Mouse (Mus musculus): ENCODE measurements around the gene Ranbp9. TPM values are rescaled to one million over a fixed set of nuclear protein-coding genes. Genes with fewer than 3 reads are reported as not detected.
A peak's percentile ranks its signal among the peaks of the same experiment; 100 is the strongest.
"Not testable (repeated sequence)": the region's sequence is repeated elsewhere in the genome, so short reads cannot be mapped to it uniquely, and the experiment has no call there.

The Ranbp9 gene
- polyA plus RNA-seq, 1 experiment from 2014 or later = 14.2 TPM

GRCm38 (mm10) chr13:43471861-43472260, 9.2 kb downstream of the Ranbp9 start:
- H3K36me3 ChIP-seq; H3K9ac ChIP-seq; H3K27ac ChIP-seq (replicated peaks); H3K9me3 ChIP-seq; ATAC-seq (ENCODE audit: low read depth); H3K4me3 ChIP-seq; H3K27me3 ChIP-seq; H3K4me2 ChIP-seq: not testable (repeated sequence)
- peaks cover 30% of the 10 kb centered on the region for H3K4me1 ChIP-seq (replicated peaks)
- WGBS = 95% methylated on average over 1 of the region's 1 CpGs

DNA sequence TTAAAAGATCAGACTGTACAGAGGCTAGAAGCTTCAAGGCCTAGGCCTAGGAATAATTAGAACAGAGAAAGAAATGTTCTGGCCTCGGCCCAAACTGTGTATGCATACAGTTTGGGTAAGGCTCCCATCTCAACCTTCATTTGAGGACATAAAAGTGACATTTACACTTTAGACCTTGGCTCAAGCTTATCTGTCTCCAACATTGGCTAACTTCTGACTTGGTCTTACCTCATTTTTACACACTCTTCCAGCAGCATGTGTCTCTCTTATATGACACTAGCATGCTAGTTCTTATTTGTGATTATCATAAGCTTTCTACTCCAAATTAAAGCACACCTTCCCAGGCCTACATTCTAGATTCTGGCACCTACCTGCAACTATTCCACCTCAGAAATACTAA, 11.5 kb downstream of the Ranbp9 start:
- H3K4me1 ChIP-seq (replicated peaks) = peaks cover 17% of the 10 kb centered on the region; the same call in 1 of the 2 replicates
- H3K4me3 ChIP-seq = no peak overlapping the region
- H3K9me3 ChIP-seq = no peaks in the 10 kb centered on the region
- 87% methylated on average over 1 of the region's 1 CpGs for WGBS
- H3K9ac ChIP-seq = no peak overlapping the region
- H3K27ac ChIP-seq (replicated peaks) = no peak overlapping the region
- H3K27me3 ChIP-seq = no peaks in the 10 kb centered on the region
- H3K4me2 ChIP-seq = no peak overlapping the region
- 0 out of 2 replicates have a peak, but pooled peaks cover 4% of the 10 kb centered on the region for H3K36me3 ChIP-seq
- no peak for ATAC-seq (ENCODE audit: low read depth)

DNA sequence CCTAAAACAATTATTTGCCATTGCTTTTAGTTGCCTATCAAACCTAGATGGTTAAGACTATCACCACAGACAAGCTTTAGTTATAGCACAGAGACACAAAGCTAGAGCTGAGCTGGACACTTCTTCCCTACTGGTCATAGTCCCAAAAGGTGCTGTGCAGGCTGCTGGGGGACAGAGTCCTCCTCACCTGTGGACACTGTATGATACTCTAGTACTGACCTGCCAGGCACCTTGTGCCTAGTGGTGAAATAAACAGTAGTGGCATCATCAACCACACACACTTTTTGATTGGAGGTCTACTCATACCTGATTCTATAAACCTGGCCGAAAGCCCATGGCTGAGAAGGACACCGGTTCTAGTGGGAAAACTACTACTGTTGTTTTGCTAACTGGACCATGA, 16.5 kb downstream of the Ranbp9 start:
- WGBS = 98% methylated on average over 2 of the region's 2 CpGs
- H3K9me3 ChIP-seq = no peaks in the 10 kb centered on the region
- no peak overlapping the region for H3K4me3 ChIP-seq
- H3K36me3 ChIP-seq = no peaks in the 10 kb centered on the region
- ATAC-seq (ENCODE audit: low read depth) = no peak
- no peak overlapping the region for H3K27ac ChIP-seq (replicated peaks)
- no peaks in the 10 kb centered on the region for H3K4me1 ChIP-seq (replicated peaks)
- H3K9ac ChIP-seq = no peak overlapping the region
- no peaks in the 10 kb centered on the region for H3K27me3 ChIP-seq
- H3K4me2 ChIP-seq = no peak overlapping the region

DNA sequence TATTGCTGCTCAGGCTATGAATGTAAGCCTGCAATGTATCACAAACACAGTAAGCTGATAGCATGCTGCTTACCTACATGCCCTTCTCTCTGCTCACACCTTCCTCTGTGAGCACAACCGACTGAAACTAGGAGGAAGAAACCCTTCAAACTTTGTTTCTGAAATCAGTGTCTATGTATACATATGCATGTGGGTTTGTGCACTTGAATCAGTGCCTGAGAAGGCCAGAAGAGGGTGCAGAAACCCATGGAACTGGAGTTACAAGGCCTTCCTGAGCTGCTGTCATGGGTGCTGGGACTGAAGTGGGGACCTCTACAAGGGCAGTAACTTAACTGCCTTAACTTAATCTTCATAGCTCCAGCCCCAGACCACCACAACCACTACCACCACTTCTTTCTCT, 23.9 kb downstream of the Ranbp9 start:
- no peaks in the 10 kb centered on the region for H3K9me3 ChIP-seq
- no peak overlapping the region for H3K9ac ChIP-seq
- peaks cover 18% of the 10 kb centered on the region for H3K4me1 ChIP-seq (replicated peaks)
- no peak overlapping the region for H3K27ac ChIP-seq (replicated peaks)
- no peak for ATAC-seq (ENCODE audit: low read depth)
- no peaks in the 10 kb centered on the region for H3K36me3 ChIP-seq
- 91% methylated on average over 1 of the region's 1 CpGs for WGBS
- no peaks in the 10 kb centered on the region for H3K27me3 ChIP-seq
- H3K4me3 ChIP-seq = no peak overlapping the region
- no peak overlapping the region for H3K4me2 ChIP-seq

GRCm38 (mm10) chr13:43454431-43454830, 26.7 kb downstream of the Ranbp9 start:
- Histone ChIP-seq H3K9ac (no peak overlapping the region), H3K4me1 (replicated peaks) (peaks cover 18% of the 10 kb centered on the region), H3K36me3 (no peaks in the 10 kb centered on the region), H3K27me3 (no peaks in the 10 kb centered on the region), H3K4me2 (no peak overlapping the region), H3K27ac (replicated peaks) (no peak overlapping the region), H3K9me3 (no peaks in the 10 kb centered on the region), H3K4me3 (no peak overlapping the region)
- WGBS = 94% methylated on average over 7 of the region's 7 CpGs
- no peak for ATAC-seq (ENCODE audit: low read depth)

DNA sequence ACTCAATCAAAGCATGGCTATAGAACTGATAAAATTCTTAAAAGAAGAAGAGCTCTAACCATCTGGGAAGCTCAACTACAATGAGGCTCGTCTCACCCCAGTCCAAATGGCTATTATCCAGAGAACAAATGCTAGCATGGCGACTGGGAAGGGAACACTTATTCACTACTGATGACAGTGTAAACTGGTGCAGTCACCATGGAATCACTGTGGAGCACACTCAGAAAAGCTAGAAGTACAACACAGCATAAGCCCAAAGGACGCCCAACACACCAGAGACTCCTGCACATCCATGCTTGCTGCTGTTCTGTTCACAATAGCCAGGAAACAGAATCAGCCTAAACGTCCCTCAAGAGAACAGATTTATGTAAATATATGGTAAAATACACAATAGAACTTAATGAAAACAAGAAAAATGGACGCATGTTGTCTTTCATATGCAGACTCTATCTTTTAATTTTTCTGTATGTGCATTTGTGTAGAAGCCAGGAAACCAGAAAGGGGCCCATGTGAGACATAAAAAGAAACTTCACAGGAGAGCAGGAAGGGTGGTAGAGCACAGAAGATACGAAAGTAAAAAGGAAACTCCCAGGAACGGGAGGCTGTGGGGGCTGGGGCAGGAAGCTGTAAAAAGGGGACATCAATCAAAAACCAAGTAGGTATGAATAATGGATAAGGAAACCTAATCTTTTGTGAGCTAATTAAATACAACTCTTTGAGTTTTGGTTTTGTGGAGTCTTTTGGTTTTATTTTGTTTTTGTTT, 28.1 kb downstream of the Ranbp9 start:
- H3K36me3 ChIP-seq = no peaks in the 10 kb centered on the region
- no peaks in the 10 kb centered on the region for H3K27me3 ChIP-seq
- no peaks in the 10 kb centered on the region for H3K9me3 ChIP-seq
- H3K9ac ChIP-seq = no peak overlapping the region
- ATAC-seq (ENCODE audit: low read depth) = no peak
- H3K27ac ChIP-seq (replicated peaks) = 0 out of 2 replicates have a peak overlapping the region, but pooled peaks have one; percentile 14
- WGBS = 24% methylated on average over 7 of the region's 7 CpGs
- peaks cover 18% of the 10 kb centered on the region for H3K4me1 ChIP-seq (replicated peaks)
- H3K4me2 ChIP-seq = no peak overlapping the region
- H3K4me3 ChIP-seq = no peak overlapping the region

- ATAC-seq (ENCODE audit: low read depth) = no peak
- Histone ChIP-seq H3K9me3 (no peaks in the 10 kb centered on the region), H3K9ac (no peak overlapping the region), H3K27me3 (no peaks in the 10 kb centered on the region), H3K4me1 (replicated peaks) (peaks cover 24% of the 10 kb centered on the region), H3K4me2 (no peak overlapping the region), H3K4me3 (no peak overlapping the region), H3K36me3 (no peaks in the 10 kb centered on the region), H3K27ac (replicated peaks) (no peak overlapping the region)
- WGBS = 87% methylated on average over 2 of the region's 2 CpGs
Measured at GRCm38 (mm10) chr13:43452177-43452576, 28.9 kb downstream of the Ranbp9 start.

DNA sequence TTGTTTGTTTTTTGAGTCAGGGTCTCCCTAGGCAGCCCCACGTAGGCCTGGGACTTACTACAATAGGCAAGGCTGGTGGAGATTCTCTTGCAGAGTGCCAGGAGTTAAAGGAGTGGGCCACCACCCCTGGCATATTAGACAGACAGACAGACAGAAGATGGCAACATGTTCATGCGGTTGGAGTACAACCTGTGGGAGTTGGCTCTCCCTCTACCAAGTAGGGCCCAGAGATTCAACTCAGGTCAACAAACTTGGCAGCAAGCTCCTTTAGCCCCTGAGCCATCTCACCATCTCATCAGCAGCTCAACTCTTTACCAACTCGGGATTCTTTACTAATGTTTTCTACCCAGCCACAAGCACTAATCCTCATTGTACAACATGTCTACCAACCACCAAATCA, 30.4 kb downstream of the Ranbp9 start:
- WGBS = 88% methylated on average over 3 of the region's 3 CpGs
- no peak overlapping the region for H3K4me3 ChIP-seq

GRCm38 (mm10) chr13:43447721-43448120, 33.4 kb downstream of the Ranbp9 start:
- Histone ChIP-seq H3K4me3 (no peak overlapping the region), H3K9ac (no peak overlapping the region), H3K4me2 (no peak overlapping the region), H3K27ac (replicated peaks) (no peak overlapping the region), H3K27me3 (no peaks in the 10 kb centered on the region), H3K36me3 (no peaks in the 10 kb centered on the region), H3K4me1 (replicated peaks) (peaks cover 21% of the 10 kb centered on the region), H3K9me3 (no peaks in the 10 kb centered on the region)
- no peak for ATAC-seq (ENCODE audit: low read depth)
- 81% methylated on average over 3 of the region's 3 CpGs for WGBS

More for the DNA sequence above, 30.4 kb downstream of the Ranbp9 start:
- H3K36me3 ChIP-seq = no peaks in the 10 kb centered on the region
- no peaks in the 10 kb centered on the region for H3K9me3 ChIP-seq
- H3K27ac ChIP-seq (replicated peaks) = no peak overlapping the region
- no peak for ATAC-seq (ENCODE audit: low read depth)
- no peaks in the 10 kb centered on the region for H3K27me3 ChIP-seq
- peaks cover 30% of the 10 kb centered on the region for H3K4me1 ChIP-seq (replicated peaks)
- H3K9ac ChIP-seq = no peak overlapping the region
- no peak overlapping the region for H3K4me2 ChIP-seq

DNA sequence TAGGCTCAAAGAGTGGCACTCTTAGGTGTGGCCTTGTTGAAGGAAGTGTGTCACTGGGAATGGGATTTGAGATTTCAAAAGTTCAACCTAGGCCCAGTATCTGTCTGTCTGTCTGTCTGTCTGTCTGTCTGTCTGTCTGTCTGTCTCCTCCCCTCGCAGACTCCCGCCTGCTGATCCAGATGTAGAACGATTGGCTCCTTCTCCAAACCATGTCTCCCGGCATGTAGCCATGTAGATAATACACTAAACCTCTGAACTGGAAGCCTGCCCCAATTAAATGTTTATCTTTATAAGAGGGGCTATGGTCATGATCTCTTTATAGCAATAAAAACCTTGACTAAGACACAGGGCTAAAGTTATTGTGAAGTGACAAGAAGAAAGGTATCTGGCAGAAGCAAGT, 35.3 kb downstream of the Ranbp9 start:
- Histone ChIP-seq H3K9me3 (no peaks in the 10 kb centered on the region), H3K27me3 (no peaks in the 10 kb centered on the region), H3K36me3 (no peaks in the 10 kb centered on the region), H3K4me1 (replicated peaks) (peaks cover 22% of the 10 kb centered on the region; the same call in 1 of the 2 replicates), H3K27ac (replicated peaks) (no peak overlapping the region), H3K4me3 (no peak overlapping the region), H3K4me2 (no peak overlapping the region), H3K9ac (no peak overlapping the region)
- ATAC-seq (ENCODE audit: low read depth) = no peak
- WGBS = 93% methylated on average over 4 of the region's 4 CpGs

GRCm38 (mm10) chr13:43444717-43445116, 36.4 kb downstream of the Ranbp9 start:
- ATAC-seq (ENCODE audit: low read depth) = no peak
- H3K4me3 ChIP-seq = no peak overlapping the region
- H3K27me3 ChIP-seq = no peaks in the 10 kb centered on the region
- H3K9me3 ChIP-seq = no peaks in the 10 kb centered on the region
- WGBS = 87% methylated on average over 3 of the region's 3 CpGs
- H3K4me2 ChIP-seq = no peak overlapping the region
- peaks cover 22% of the 10 kb centered on the region; the same call in 1 of the 2 replicates for H3K4me1 ChIP-seq (replicated peaks)
- H3K27ac ChIP-seq (replicated peaks) = no peak overlapping the region
- H3K36me3 ChIP-seq = no peaks in the 10 kb centered on the region
- no peak overlapping the region for H3K9ac ChIP-seq

DNA sequence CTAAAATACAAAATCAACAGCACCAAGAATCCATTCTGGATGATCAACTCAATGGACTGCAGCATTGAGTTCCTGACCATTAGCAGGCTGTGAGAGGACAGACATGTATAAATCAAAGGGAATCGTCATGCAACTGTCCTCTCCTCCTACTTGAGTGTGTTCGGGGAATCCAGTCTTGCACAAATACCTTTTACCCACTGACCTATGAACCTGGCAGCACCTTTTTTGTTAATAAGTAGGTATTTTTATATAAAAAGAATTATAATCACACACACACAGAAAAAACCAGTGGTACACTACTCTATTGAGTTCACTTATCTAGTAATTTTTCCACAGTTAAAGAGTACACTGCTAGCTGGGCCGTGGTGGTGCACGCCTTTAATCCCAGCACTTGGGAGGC, 37.4 kb downstream of the Ranbp9 start:
- Histone ChIP-seq H3K4me2 (no peak overlapping the region), H3K27ac (replicated peaks) (no peak overlapping the region), H3K4me1 (replicated peaks) (peaks cover 22% of the 10 kb centered on the region; the same call in 1 of the 2 replicates), H3K9me3 (no peaks in the 10 kb centered on the region), H3K9ac (no peak overlapping the region), H3K27me3 (no peaks in the 10 kb centered on the region), H3K4me3 (no peak overlapping the region), H3K36me3 (no peaks in the 10 kb centered on the region)
- WGBS = 93% methylated on average over 4 of the region's 4 CpGs
- ATAC-seq (ENCODE audit: low read depth) = no peak

GRCm38 (mm10) chr13:43442551-43442950, 38.5 kb downstream of the Ranbp9 start:
- 88% methylated on average over 1 of the region's 1 CpGs for WGBS
- H3K36me3 ChIP-seq = no peaks in the 10 kb centered on the region
- H3K4me2 ChIP-seq = no peak overlapping the region
- no peak for ATAC-seq (ENCODE audit: low read depth)
- H3K27me3 ChIP-seq = no peaks in the 10 kb centered on the region
- H3K4me3 ChIP-seq = no peak overlapping the region
- no peak overlapping the region for H3K9ac ChIP-seq
- H3K27ac ChIP-seq (replicated peaks) = no peak overlapping the region
- H3K4me1 ChIP-seq (replicated peaks) = peaks cover 20% of the 10 kb centered on the region; the same call in 1 of the 2 replicates
- no peaks in the 10 kb centered on the region for H3K9me3 ChIP-seq

Data from neural tube, embryonic 13.5 days (tissue).